Mouse (Mus musculus) kidney, adult 2 months (tissue): ENCODE results near the gene Sptlc3. TPM values are rescaled to one million over a fixed set of nuclear protein-coding genes. Genes with fewer than 3 reads are reported as not detected.

Experiments used
- DNase-seq: peaks from one replicate; pipeline ENCODE4 v3.0.0; 2021
- H3K27ac ChIP-seq: fragments of 200-500 bp; 2 replicates; pipeline ENCODE4 v1.5.1; 2012; ENCODE audit warnings: low read depth, low read length, control low read depth, inconsistent platforms; ENCODE audit not compliant: insufficient read depth
- H3K27me3 ChIP-seq: fragments of 200-500 bp; replicated peaks from 2 replicates; pipeline ENCODE4 v1.6.1; 2012; ENCODE audit warnings: mild to moderate bottlenecking, moderate library complexity, low read length, inconsistent platforms; ENCODE audit not compliant: control insufficient read depth, insufficient read depth
- H3K36me3 ChIP-seq: fragments of 200-500 bp; 2 replicates; pipeline ENCODE4 v1.6.1; 2012; ENCODE audit warnings: mild to moderate bottlenecking, moderate library complexity, low read length, inconsistent platforms; ENCODE audit not compliant: control insufficient read depth, insufficient read depth
- H3K4me1 ChIP-seq: fragments of 200-500 bp; 2 replicates; pipeline ENCODE4 v1.6.1; 2011; ENCODE audit warnings: low read length; ENCODE audit not compliant: control insufficient read depth, insufficient read depth
- H3K4me3 ChIP-seq: fragments of 200-500 bp; 2 replicates; pipeline ENCODE4 v1.5.1; 2011; ENCODE audit warnings: mild to moderate bottlenecking, low read depth, low read length, control low read depth; ENCODE audit not compliant: insufficient read depth
- CTCF ChIP-seq: fragments of 200-500 bp; conservative IDR thresholded peaks from 2 replicates; pipeline ENCODE4 v1.5.1; 2011; ENCODE audit warnings: low read depth, mild to moderate bottlenecking, control low read depth, low read length, moderate library complexity, mixed read lengths; ENCODE audit not compliant: insufficient read depth, insufficient read length
- POLR2A ChIP-seq: fragments of 200-500 bp; IDR thresholded peaks from one replicate; pipeline ENCODE4 v1.6.1; 2011; ENCODE audit warnings: low read depth, low read length, control low read depth
- WGBS: fragments of 180-500 bp; shearing (Covaris S2); methylation state at CpG from one replicate; pipeline ENCODE4 v1.1.7; 2018; 5-methylcytosine and 5-hydroxymethylcytosine counted together
- polyA plus RNA-seq: library from polyadenylated mRNA; depleted of rRNA; stranded (reverse); fragments of >200 nt; gene quantifications from 2 replicates; pipeline ENCODE4 v1.2.3, GENCODE M21; 2012; rRNA removed

The Sptlc3 gene
- 0.86 and 1.4 TPM in 2 replicates for polyA plus RNA-seq

DNA sequence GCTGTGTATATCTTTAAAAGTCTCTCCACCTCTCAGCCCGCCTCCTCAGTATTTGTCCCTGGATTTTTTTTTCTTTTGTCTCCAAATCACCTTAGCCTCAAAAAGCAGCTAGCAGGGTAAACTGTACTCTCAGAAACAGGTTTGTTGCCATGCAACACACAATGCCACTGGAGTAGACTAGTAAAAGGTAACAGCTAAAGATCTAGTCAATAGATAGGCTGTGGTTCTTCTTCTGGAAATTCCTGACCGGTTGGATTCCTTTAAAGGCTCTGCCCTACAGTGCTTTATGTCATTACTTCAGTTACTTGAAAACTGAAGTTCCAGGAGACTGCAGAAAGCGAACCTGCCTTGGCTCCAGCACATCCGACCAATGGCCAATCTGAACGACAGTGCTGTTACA is at the start of gene Sptlc3:
TSS of gene Sptlc3 (plus strand) at position 78 of the 400 bp plus-strand sequence.
- Histone ChIP-seq H3K4me3 (no peak within 1 kb of the TSS), H3K4me1 (no peaks in the 10 kb centered on the region), H3K27me3 (no peaks in the 10 kb centered on the region), H3K27ac (no peak within 1 kb of the TSS), H3K36me3 (no peaks in the 10 kb centered on the region)
- TF ChIP-seq POLR2A (no peak), CTCF (no peak)
- DNase-seq, result no peak
- WGBS, result 36% methylated on average over 5 of the region's 5 CpGs

DNA sequence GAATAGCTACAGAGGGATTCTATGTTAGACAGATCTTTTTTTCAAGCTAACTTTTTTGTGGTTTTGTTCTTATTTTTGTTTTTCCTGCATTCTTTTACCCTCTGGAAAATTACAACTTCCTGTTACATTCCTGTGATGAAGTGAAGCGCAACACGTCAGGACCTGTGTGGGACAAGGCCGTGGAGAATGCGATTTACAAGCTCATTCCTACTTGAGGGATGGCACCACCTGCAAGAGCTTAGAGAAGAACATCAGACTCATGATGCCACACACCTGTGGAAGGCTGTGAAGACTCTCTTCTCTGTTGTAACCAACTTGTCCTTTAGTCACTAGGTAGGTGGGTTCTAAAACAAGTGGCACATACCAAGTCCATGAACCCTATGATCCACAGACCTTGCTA is 26.0 kb upstream of the Sptlc3 start:
- H3K27me3 ChIP-seq, result no peaks in the 10 kb centered on the region
- no peaks in the 10 kb centered on the region for H3K36me3 ChIP-seq
- TF ChIP-seq CTCF (no peak), POLR2A (no peak)
- no peak overlapping the region for H3K27ac ChIP-seq
- no peak for DNase-seq
- H3K4me3 ChIP-seq, result no peak overlapping the region
- no peaks in the 10 kb centered on the region for H3K4me1 ChIP-seq
- 29% methylated on average over 4 of the region's 4 CpGs for WGBS

DNA sequence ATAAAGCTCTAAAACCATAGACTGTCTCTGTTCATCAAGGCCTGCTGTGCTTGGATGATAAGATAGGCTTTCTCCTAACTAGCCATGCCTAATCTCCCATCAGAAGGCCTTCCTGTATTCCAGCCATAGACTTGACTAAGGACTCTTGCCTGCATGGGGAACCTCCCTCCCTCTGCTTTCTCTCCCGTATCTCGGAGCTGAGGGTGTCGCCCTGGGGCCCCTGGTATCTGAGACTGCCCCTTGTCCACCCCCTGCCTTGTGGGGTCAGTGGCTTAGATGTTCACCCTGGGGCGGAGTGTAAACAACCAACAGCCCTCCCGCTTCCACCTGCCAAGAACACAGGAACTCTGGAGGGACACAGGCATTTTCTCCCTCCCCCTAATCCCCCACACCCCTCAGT is 5.0 kb upstream of the Sptlc3 start:
- Histone ChIP-seq H3K36me3 (no peaks in the 10 kb centered on the region), H3K4me1 (no peaks in the 10 kb centered on the region), H3K27me3 (no peaks in the 10 kb centered on the region), H3K4me3 (no peak overlapping the region), H3K27ac (no peak overlapping the region)
- TF ChIP-seq CTCF (no peak), POLR2A (no peak)
- DNase-seq, result no peak
- 51% methylated on average over 5 of the region's 5 CpGs for WGBS

DNA sequence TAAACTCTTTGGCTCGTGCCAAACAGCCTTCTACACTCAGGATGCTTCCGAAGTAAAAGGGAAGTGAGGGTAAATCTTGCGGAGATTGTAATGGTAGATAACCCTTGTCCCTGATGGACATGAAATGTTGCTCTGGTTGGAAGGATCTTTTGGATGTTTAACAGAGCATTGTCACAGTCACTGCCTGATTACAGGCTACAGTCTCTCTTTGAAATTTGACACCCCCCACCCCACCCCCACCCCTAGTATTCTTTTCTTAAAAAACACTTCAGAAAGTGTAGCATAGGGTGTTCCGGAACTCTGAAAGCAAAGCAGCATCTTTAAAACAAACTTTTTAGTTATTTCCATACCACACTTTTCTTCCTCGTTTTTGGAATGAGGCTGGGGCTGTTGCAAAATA is 916 bp downstream of the Sptlc3 start:
- H3K4me1 ChIP-seq, result no peaks in the 10 kb centered on the region
- WGBS, result 14% methylated on average over 5 of the region's 5 CpGs
- H3K27ac ChIP-seq, result no peak overlapping the region
- H3K4me3 ChIP-seq, result no peak overlapping the region
- no peak for DNase-seq
- TF ChIP-seq POLR2A (no peak), CTCF (no peak)
- H3K27me3 ChIP-seq, result no peaks in the 10 kb centered on the region
- no peaks in the 10 kb centered on the region for H3K36me3 ChIP-seq

DNA sequence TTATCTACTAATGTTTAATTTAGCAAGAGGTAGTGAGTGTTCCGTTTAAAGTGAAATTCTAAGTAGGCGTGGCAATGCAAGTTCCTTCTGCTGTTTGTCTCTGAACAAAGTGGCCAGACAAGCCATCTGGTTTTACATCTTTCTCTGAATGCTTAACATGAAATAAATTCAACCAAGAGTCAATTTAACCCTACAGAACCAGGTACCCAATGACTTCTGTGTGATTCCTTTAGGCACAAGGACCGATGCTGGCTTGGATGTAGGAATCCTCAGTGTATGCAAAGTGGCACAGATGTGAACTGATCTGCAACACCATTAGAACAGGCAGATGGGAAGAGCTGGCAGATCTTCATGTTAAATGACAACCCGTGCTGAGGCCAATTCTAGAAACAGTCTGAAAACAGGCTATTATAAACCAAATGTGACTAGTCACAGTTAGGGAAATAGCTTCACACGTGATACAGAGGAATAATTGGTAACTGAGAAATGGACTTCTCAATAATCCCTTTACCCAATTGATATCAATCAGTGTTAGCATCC is 68.3 kb downstream of the Sptlc3 start:
- TF ChIP-seq CTCF (no peak), POLR2A (no peak)
- 76% methylated on average over 5 of the region's 5 CpGs for WGBS
- Histone ChIP-seq H3K36me3 (no peaks in the 10 kb centered on the region), H3K27ac (no peak overlapping the region), H3K4me3 (no peak overlapping the region), H3K4me1 (no peaks in the 10 kb centered on the region), H3K27me3 (no peaks in the 10 kb centered on the region)
- no peak for DNase-seq

DNA sequence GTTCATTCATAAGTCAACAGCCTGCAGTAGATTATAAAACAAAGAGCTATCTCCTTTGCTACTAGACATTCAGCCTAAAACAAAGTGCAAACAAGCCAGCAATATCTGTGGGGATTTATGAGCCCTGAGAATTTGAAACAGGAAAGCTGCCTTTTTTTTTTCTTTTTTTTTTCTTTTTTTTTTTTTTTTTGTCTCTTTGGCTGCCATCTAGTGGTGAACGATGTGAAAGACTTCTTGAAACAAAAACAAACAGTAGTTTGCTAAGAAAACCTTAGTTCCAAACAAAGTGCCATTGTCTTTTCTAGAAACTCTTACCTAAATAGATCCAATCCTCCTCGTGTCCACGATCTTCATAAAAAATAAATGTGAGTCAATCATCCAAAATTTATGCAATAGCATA is 85.6 kb downstream of the Sptlc3 start:
- DNase-seq, result no peak
- H3K36me3 ChIP-seq, result no peaks in the 10 kb centered on the region
- H3K27ac ChIP-seq, result no peak overlapping the region
- WGBS, result 6% methylated on average over 3 of the region's 3 CpGs
- H3K4me1 ChIP-seq, result no peaks in the 10 kb centered on the region; the same call in 1 of the 2 replicates
- no peaks in the 10 kb centered on the region for H3K27me3 ChIP-seq
- no peak for TF ChIP-seq POLR2A
- no peak for TF ChIP-seq CTCF
- H3K4me3 ChIP-seq, result no peak overlapping the region

DNA sequence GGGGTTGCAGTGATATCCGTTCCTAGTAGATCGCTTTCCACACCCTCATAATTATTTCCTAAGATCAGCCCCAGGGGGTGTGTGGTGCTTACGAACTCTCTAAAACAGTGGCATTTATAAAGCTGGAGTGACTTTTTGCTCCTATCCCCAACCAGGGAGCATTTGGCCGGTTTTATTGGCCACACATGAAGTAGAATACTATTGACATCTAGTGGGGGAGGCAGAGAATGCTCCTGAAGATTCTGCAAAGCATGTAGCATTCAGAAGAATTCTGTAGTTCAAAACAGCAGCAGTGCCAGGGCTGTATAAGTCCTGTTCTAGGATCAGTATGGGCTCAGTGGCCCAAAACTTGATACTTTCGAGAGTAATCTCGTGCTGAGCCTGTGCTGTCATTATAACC is 89.1 kb downstream of the Sptlc3 start:
- TF ChIP-seq POLR2A (no peak), CTCF (no peak)
- 49% methylated on average over 6 of the region's 6 CpGs for WGBS
- H3K27me3 ChIP-seq, result no peaks in the 10 kb centered on the region
- no peak overlapping the region for H3K27ac ChIP-seq
- no peak for DNase-seq
- no peaks in the 10 kb centered on the region; the same call in 1 of the 2 replicates for H3K4me1 ChIP-seq
- no peak overlapping the region for H3K4me3 ChIP-seq
- no peaks in the 10 kb centered on the region for H3K36me3 ChIP-seq

DNA sequence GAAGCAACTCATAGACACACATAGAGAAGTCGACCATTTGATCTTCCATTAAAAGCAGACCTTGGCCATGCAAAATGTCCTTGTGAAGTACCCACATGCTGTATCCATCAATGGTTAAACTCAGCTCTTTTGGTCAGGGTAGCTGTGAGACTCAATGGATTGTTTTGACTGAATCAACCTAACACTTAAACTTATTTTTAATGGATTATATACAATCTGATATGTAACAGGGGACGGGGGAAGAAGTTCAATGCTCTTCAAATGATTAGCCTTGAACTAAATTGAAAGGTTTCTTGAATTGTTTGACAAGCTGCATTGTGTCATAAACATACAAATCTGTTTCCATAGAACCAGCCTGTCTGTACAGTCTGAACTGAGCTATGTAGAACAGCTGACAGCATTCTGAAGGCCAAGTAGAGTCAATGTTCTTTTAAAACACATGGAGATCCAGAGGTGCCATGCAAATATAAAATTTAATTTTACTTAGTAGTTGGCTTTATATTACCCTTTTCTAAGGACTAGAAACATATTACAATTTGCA is 94.0 kb downstream of the Sptlc3 start:
- no peak for TF ChIP-seq CTCF
- TF ChIP-seq POLR2A, result no peak
- WGBS, result 89% methylated on average over 2 of the region's 2 CpGs
- H3K27me3 ChIP-seq, result no peaks in the 10 kb centered on the region

More for the DNA sequence above, 94.0 kb downstream of the Sptlc3 start:
- no peak overlapping the region for H3K4me3 ChIP-seq
- no peaks in the 10 kb centered on the region for H3K36me3 ChIP-seq
- H3K4me1 ChIP-seq, result no peaks in the 10 kb centered on the region
- no peak overlapping the region for H3K27ac ChIP-seq
- DNase-seq, result no peak
